Mouse (Mus musculus) inflammation-experienced regulatory T-cells, adult 6 months (primary cell): ENCODE measurements at regions not wholly inside any gene's neighbourhood (a gene's known extent, or its start where the extent isn't known, plus 50 kb on each side); places are given as distances from the start of the nearest gene placed in this dataset.

ENCODE experiments used
- ATAC-seq: one replicate; pipeline ENCODE4 v1.8.0; 2017

DNA sequence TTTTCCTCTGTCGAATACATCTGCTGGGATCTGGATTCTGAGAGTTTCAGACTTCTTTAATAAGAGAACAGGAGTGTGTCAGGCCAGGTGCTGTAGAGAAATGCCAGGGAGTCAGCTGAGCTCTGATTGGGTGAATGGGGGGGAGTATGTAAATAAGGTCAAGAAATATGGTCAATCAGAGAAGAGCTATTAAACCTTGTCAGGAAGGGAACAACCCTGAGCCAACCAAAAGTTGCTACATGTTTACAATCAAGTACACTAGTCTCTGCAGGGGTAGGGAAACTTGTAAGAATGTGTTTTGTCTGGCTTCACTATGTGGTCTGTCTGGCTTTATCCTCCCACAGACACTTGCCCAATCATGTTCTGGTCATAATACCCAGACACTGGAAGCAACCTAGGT, 60.4 kb upstream of the Thpo start:
- ATAC-seq, result no peak
